Mouse (Mus musculus): ENCODE data around the gene Ip6k1.
"Not testable (repeated sequence)": the region's sequence is repeated elsewhere in the genome, so short reads cannot be mapped to it uniquely, and the experiment has no call there.

The Ip6k1 gene

GRCm38 (mm10) chr9:107981684-107982605 is 20.4 kb upstream of the Ip6k1 start:
- DNase-seq (ENCODE audit: extremely low spot score, low read depth, low spot score), result peak; percentile 77

DNA sequence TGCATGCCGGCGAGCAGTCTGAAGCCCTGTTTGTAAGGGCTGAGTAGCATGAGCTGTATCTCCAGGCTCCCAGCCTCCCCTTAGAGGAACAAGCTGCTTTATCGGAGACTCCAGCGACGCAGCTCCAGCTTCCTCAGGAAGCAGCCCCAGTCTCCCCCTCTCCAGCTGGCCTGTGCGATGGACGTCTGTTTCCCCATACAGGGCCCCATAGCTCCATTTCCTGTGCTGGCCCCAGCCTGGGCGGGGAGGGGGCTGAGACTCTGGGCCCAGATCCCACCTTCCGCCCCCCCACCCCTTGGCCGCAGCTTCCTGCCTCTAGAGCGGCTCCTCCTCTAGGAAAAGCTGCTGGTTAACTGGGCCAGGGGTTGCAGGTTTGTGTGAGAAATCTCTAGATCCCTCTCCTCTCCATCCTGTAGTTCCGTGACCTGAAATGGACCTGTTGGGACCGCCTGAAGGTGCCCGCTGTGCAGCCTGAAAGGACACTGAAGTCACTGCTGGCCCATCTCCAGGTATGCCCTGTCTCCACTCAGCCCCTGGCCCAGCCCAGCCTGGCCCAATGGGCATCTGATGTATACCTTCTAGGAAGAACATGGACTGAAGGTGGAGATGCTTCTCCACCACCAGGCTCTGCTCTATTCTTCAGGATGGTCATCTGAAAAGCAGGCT is 19.5 kb upstream of the Ip6k1 start, which contains the start of gene Gm20661:
TSS of gene Gm20661 (plus strand) at position 378 of the 666 bp plus-strand sequence.
- DNase-seq (ENCODE audit: extremely low spot score, low read depth, low spot score), result no peak

- peak; percentile 74 for DNase-seq (ENCODE audit: extremely low spot score, low read depth, low spot score)
Measured at GRCm38 (mm10) chr9:107983421-107983890, 18.8 kb upstream of the Ip6k1 start.

- no peak for DNase-seq (ENCODE audit: extremely low spot score, low read depth, low spot score)
Measured at GRCm38 (mm10) chr9:107984052-107984753, 18.1 kb upstream of the Ip6k1 start.

- DNase-seq (ENCODE audit: extremely low spot score, low read depth, low spot score), result no peak
Measured at GRCm38 (mm10) chr9:107984754-107985055, 17.6 kb upstream of the Ip6k1 start.

GRCm38 (mm10) chr9:107985131-107986119 is 16.9 kb upstream of the Ip6k1 start, which contains the start of gene Inka1:
TSS of gene Inka1 (minus strand) at chr9:107985879.
- no peak for DNase-seq (ENCODE audit: extremely low spot score, low read depth, low spot score)

GRCm38 (mm10) chr9:107986376-107986775 is 15.9 kb upstream of the Ip6k1 start:
- DNase-seq (ENCODE audit: extremely low spot score, low read depth, low spot score), result no peak

DNA sequence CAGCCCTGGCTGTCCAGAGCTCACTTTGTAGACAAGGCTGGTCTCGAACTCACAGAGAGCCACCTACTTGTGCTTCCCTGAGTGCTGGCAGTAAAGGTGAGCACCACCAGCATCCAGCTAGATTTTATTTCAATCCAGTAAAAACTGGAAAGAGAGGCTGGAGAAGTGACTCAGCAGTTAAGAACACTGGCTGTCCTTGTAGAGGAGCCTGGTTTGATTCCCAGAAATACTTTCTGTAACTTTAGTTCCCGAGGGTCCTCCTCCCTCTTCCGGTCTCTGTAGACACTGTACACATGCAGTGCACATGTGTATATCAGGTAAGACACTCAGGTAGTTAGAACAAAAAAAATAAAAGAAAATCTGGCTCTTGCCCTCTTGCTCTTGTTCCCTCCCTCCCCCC is 14.4 kb upstream of the Ip6k1 start:
- DNase-seq (ENCODE audit: extremely low spot score, low read depth, low spot score), result no peak

GRCm38 (mm10) chr9:107992197-107992596 is 10.1 kb upstream of the Ip6k1 start, which contains the start of gene Cdhr4:
TSS of gene Cdhr4 (plus strand) at chr9:107992497.
- no peak for DNase-seq (ENCODE audit: extremely low spot score, low read depth, low spot score)

DNA sequence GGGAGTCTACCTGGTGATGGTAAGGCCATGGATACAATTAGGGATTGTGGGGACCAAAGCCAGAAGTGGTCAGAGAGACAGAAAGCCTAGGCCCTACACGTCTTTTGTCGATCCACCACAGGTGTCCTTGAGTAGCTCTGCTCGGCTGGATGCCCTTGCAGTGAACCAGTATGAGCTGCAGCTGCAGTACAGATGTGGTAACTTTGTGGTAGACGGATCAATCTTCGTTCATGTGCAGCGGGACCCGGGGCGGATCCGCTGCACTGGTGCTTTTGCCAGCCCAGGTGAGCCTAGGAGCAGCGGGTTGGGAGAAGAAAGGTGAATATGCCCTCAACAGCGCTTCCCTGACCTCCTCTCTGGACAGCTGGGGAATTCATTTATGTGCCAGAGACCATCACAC is 9.3 kb upstream of the Ip6k1 start:
- no peak for DNase-seq (ENCODE audit: extremely low spot score, low read depth, low spot score)

- DNase-seq (ENCODE audit: extremely low spot score, low read depth, low spot score), result no peak
Measured at GRCm38 (mm10) chr9:107994464-107994863, 7.8 kb upstream of the Ip6k1 start.

GRCm38 (mm10) chr9:107995513-107995912 is 6.8 kb upstream of the Ip6k1 start:
- no peak for DNase-seq (ENCODE audit: extremely low spot score, low read depth, low spot score)

DNA sequence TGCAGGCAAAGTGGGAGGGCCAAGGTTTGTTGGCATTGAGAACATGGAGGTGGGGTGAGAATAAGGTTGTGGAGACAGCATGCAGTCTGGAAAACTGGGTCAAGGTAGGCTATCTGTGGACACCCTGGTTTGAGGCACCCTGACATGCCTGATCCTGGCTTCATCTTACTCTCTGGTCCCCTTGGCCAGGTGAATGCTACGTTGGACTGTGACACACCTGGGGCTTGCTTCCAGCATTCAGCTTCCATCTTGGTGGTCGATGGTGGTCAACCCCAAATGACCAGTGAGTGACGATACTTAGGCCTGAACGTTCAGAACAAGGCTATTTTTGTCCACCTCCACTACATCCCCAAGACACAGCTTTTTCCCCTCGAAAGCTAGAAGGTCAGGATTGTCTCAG is 6.3 kb upstream of the Ip6k1 start, which contains the start of gene Gm20662:
TSS of gene Gm20662 (plus strand) at position 301 of the 400 bp plus-strand sequence.
- DNase-seq (ENCODE audit: extremely low spot score, low read depth, low spot score), result no peak

DNA sequence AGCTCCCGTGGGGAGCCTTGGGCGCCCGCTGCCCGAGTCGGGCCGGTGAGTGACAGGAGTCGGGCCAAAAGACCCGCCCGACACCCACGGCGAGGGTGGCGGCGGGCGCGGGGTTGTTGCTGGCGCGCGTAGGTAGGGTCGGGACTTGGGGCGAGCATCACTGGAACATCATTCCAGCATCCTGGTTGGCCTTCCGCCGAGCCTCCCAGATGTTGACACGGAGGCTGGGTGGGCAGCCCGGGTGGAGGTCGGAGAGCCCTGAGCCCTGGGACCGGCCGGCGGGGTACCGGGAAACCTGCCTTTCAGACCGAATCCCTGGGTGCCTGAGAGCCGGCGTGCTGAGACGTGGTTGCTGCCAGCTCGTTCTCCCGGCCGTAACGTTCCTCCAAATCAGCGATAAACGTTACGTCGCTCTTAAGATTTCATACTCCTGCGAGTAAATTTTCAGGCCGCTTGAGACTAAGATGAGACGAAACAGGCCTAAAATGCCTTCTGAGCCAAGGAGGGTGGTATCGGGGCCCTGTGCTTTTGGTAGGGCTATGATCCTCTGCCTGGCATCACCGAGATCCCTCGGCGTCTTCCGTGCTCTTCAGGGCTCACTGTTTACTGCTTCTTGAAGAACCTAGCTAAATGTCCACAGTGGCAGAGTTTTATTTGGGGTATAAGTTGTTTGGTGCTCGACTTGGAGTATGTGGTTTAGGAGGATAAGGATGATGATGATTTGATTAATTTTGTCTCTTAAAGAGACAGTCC is 653 bp downstream of the Ip6k1 start:
- DNase-seq (ENCODE audit: extremely low spot score, low read depth, low spot score), result no peak

DNA sequence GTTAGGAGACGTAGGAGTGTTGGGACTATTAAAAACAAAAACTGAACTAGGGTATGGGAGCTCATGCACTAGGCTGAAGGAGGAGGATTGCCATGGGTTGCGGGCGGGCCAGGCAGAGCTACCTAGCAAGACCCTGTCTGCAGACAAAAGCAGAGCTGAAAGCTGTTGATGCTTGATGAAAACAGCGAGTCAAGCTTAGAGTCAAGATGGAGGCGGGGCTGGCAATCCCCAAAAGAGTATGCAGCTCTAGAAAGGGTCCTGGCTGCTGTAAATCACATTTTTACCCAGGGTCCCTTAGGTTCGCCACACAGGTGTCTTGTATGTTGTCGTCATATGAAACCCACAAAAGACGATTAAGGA is 1.2 kb downstream of the Ip6k1 start:
- DNase-seq (ENCODE audit: extremely low spot score, low read depth, low spot score), result no peak

- no peak for DNase-seq (ENCODE audit: extremely low spot score, low read depth, low spot score)
Measured at GRCm38 (mm10) chr9:108008041-108008440, 5.7 kb downstream of the Ip6k1 start.

GRCm38 (mm10) chr9:108010385-108010784 is 8.1 kb downstream of the Ip6k1 start:
- DNase-seq (ENCODE audit: extremely low spot score, low read depth, low spot score), result no peak

DNA sequence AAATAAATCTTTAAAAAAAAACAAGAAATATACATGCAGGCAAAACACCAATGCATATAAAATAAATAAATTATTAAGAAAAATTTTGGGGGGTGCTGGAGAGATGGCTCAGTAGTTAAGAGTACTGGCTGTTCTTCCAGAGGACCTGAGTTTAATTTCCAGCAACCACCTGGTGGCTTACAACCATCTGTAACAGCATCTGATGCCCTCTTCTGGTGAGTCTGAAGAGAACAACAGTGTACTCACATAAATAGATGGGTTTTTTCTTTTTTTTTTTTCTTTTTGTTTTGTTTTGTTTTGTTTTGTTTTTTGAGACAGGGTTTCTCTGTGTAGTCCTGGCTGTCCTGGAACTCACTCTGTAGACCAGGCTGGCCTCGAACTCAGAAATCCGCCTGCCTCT is 11.3 kb downstream of the Ip6k1 start:
- not testable (repeated sequence) for DNase-seq (ENCODE audit: extremely low spot score, low read depth, low spot score)

- DNase-seq (ENCODE audit: extremely low spot score, low read depth, low spot score), result no peak
Measured at GRCm38 (mm10) chr9:108017127-108017526, 14.8 kb downstream of the Ip6k1 start.
